Mouse (Mus musculus): ENCODE results near the gene Lca5.

- TF ChIP-seq GATA1 (IDR thresholded peaks at IDR 0.05; ENCODE audit: borderline replicate concordance, low read length) (no peak), CTCF (IDR thresholded peaks at IDR 0.05; ENCODE audit: low read depth, low read length) (no peak), GATA2 (IDR thresholded peaks at IDR 0.05; ENCODE audit: borderline replicate concordance, low read depth, low read length) (no peak), POLR2AphosphoS5 (IDR thresholded peaks at IDR 0.05; ENCODE audit: insufficient replicate concordance, low read depth, low read length) (no peak)
These were observed 6.2 kb upstream of the Lca5 start for GRCm38 (mm10) chr9:83447176-83447575.
